Mouse (Mus musculus): ENCODE data around the gene Spata20. TPM values are rescaled to one million over a fixed set of nuclear protein-coding genes. Genes with fewer than 3 reads are reported as not detected.
A peak's percentile ranks its signal among the peaks of the same experiment; 100 is the strongest.

Spata20 gene
- polyA plus RNA-seq, 1 experiment from 2014 or later = not detected

GRCm38 (mm10) chr11:94498093-94498996 lies 12.4 kb upstream of the Spata20 start:
- Histone ChIP-seq H3K27me3 (replicated peaks) (peaks cover 22% of the 10 kb centered on the region; the same call in 1 of the 2 replicates), H3K9me3 (replicated peaks) (no peaks in the 10 kb centered on the region), H3K4me1 (replicated peaks) (peaks cover 52% of the 10 kb centered on the region), H3K36me3 (peaks cover 15% of the 10 kb centered on the region), H3K27ac (ENCODE audit: poor library complexity, severe bottlenecking) (peak overlapping the region; percentile 90), H3K4me3 (peak overlapping the region; percentile 54), H3K9ac (peak overlapping the region; percentile 73), H3K4me2 (peak overlapping the region; percentile 78)
- 20% methylated on average over 19 of the region's 19 CpGs for WGBS
- ATAC-seq (ENCODE audit: insufficient number of reproducible peaks, low FRiP score) = no peak; the same call in 1 of the 2 replicates

GRCm38 (mm10) chr11:94495415-94495814 lies 9.4 kb upstream of the Spata20 start:
- H3K9me3 ChIP-seq (replicated peaks) = no peaks in the 10 kb centered on the region
- peaks cover 60% of the 10 kb centered on the region for H3K4me1 ChIP-seq (replicated peaks)
- H3K27me3 ChIP-seq (replicated peaks) = peaks cover 37% of the 10 kb centered on the region
- no peak overlapping the region for H3K9ac ChIP-seq
- H3K4me2 ChIP-seq = no peak overlapping the region
- no peak for ATAC-seq (ENCODE audit: insufficient number of reproducible peaks, low FRiP score)
- peaks cover 29% of the 10 kb centered on the region for H3K36me3 ChIP-seq
- no peak overlapping the region for H3K4me3 ChIP-seq
- 40% methylated on average over 3 of the region's 3 CpGs for WGBS
- H3K27ac ChIP-seq (ENCODE audit: poor library complexity, severe bottlenecking) = peak overlapping the region; percentile 78

GRCm38 (mm10) chr11:94491749-94492099 lies 5.7 kb upstream of the Spata20 start:
- Histone ChIP-seq H3K9me3 (replicated peaks) (no peaks in the 10 kb centered on the region), H3K4me3 (peak overlapping the region; percentile 49), H3K4me2 (peak overlapping the region; percentile 76), H3K9ac (peak overlapping the region; percentile 76; the same call in 1 of the 2 replicates), H3K4me1 (replicated peaks) (peaks cover 31% of the 10 kb centered on the region), H3K36me3 (peaks cover 29% of the 10 kb centered on the region), H3K27ac (ENCODE audit: poor library complexity, severe bottlenecking) (no peak overlapping the region), H3K27me3 (replicated peaks) (peaks cover 66% of the 10 kb centered on the region)
- 50% methylated on average over 7 of the region's 7 CpGs for WGBS
- no peak for ATAC-seq (ENCODE audit: insufficient number of reproducible peaks, low FRiP score)

GRCm38 (mm10) chr11:94491035-94491748 lies 5.2 kb upstream of the Spata20 start:
- H3K27ac ChIP-seq (ENCODE audit: poor library complexity, severe bottlenecking) = no peak overlapping the region
- H3K9me3 ChIP-seq (replicated peaks) = no peaks in the 10 kb centered on the region
- peak; percentile 37; the same call in 1 of the 2 replicates for ATAC-seq (ENCODE audit: insufficient number of reproducible peaks, low FRiP score)
- H3K4me3 ChIP-seq = peak overlapping the region; percentile 49
- H3K36me3 ChIP-seq = peaks cover 27% of the 10 kb centered on the region
- peak overlapping the region; percentile 76 for H3K9ac ChIP-seq
- H3K27me3 ChIP-seq (replicated peaks) = peaks cover 70% of the 10 kb centered on the region
- 9% methylated on average over 55 of the region's 55 CpGs for WGBS
- H3K4me1 ChIP-seq (replicated peaks) = peaks cover 30% of the 10 kb centered on the region
- peak overlapping the region; percentile 76 for H3K4me2 ChIP-seq

- H3K36me3 ChIP-seq = peaks cover 21% of the 10 kb centered on the region; the same call in 1 of the 2 replicates
- H3K4me1 ChIP-seq (replicated peaks) = peaks cover 15% of the 10 kb centered on the region
- H3K27me3 ChIP-seq (replicated peaks) = peaks cover 81% of the 10 kb centered on the region
- 0 out of 2 replicates have a peak overlapping the region, but pooled peaks have one; percentile 2 for H3K9ac ChIP-seq
- H3K9me3 ChIP-seq (replicated peaks) = no peaks in the 10 kb centered on the region
- H3K4me2 ChIP-seq = no peak overlapping the region
- 64% methylated on average over 4 of the region's 4 CpGs for WGBS
- H3K4me3 ChIP-seq = no peak overlapping the region
- no peak for ATAC-seq (ENCODE audit: insufficient number of reproducible peaks, low FRiP score)
- H3K27ac ChIP-seq (ENCODE audit: poor library complexity, severe bottlenecking) = no peak overlapping the region
Measured at GRCm38 (mm10) chr11:94489745-94490144, 3.8 kb upstream of the Spata20 start.

DNA sequence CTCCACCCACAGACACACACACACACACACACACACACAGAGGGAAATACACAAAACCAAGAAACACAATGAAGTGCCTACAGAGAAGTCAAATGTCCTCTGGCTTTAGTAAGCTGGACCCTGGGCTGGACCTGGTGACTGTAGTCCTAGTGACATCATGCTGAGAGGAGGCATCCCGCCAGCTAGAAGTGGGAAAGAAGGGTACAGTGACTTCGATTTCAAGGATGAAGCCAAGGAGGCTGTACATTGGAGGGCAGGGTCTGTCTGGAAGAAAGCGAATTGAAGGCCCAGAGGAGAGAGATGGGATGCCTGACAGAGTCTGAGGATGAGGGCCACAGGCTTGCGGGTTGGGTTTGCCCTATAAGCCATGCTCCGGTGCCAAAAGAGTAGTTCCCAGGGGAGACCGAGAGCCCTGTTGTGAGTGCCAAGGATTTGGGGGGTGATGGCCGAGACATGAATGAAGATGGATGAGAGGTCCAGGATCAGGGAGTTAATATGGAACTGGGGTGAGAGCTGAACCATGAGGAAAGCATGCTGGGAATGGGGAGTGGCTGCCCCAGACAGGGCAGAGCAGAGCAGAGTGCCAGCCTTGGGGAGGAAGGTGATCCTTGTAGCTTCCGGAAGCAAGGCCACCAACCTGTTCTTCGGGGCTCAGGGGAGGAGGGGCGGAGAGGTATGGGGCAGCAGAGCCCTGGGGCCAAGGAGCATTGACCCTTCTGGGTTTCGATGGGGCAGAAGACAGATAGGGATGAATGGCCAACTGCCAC lies 3.0 kb upstream of the Spata20 start:
- H3K4me3 ChIP-seq = no peak overlapping the region
- H3K27ac ChIP-seq (ENCODE audit: poor library complexity, severe bottlenecking) = no peak overlapping the region
- no peak for ATAC-seq (ENCODE audit: insufficient number of reproducible peaks, low FRiP score)
- no peak overlapping the region for H3K9ac ChIP-seq
- no peaks in the 10 kb centered on the region for H3K9me3 ChIP-seq (replicated peaks)
- peaks cover 20% of the 10 kb centered on the region; the same call in 1 of the 2 replicates for H3K36me3 ChIP-seq
- no peak overlapping the region for H3K4me2 ChIP-seq
- WGBS = 87% methylated on average over 11 of the region's 11 CpGs
- H3K27me3 ChIP-seq (replicated peaks) = peaks cover 87% of the 10 kb centered on the region
- peaks cover 11% of the 10 kb centered on the region for H3K4me1 ChIP-seq (replicated peaks)

GRCm38 (mm10) chr11:94485223-94485622 lies 756 bp downstream of the Spata20 start:
- Histone ChIP-seq H3K9ac (no peak overlapping the region), H3K4me1 (replicated peaks) (no peaks in the 10 kb centered on the region), H3K36me3 (no peaks in the 10 kb centered on the region), H3K9me3 (replicated peaks) (no peaks in the 10 kb centered on the region), H3K4me2 (no peak overlapping the region), H3K4me3 (no peak overlapping the region), H3K27ac (ENCODE audit: poor library complexity, severe bottlenecking) (no peak overlapping the region), H3K27me3 (replicated peaks) (peaks cover 67% of the 10 kb centered on the region)
- ATAC-seq (ENCODE audit: insufficient number of reproducible peaks, low FRiP score) = no peak
- WGBS = 73% methylated on average over 5 of the region's 5 CpGs

GRCm38 (mm10) chr11:94484636-94485035 lies 1.3 kb downstream of the Spata20 start:
- Histone ChIP-seq H3K9ac (no peak overlapping the region), H3K27me3 (replicated peaks) (peaks cover 68% of the 10 kb centered on the region), H3K27ac (ENCODE audit: poor library complexity, severe bottlenecking) (no peak overlapping the region), H3K36me3 (no peaks in the 10 kb centered on the region), H3K4me3 (no peak overlapping the region), H3K4me1 (replicated peaks) (no peaks in the 10 kb centered on the region), H3K4me2 (no peak overlapping the region), H3K9me3 (replicated peaks) (no peaks in the 10 kb centered on the region)
- ATAC-seq (ENCODE audit: insufficient number of reproducible peaks, low FRiP score) = no peak
- WGBS = 79% methylated on average over 9 of the region's 9 CpGs

- peaks cover 69% of the 10 kb centered on the region for H3K27me3 ChIP-seq (replicated peaks)
- H3K9ac ChIP-seq = no peak overlapping the region
- H3K27ac ChIP-seq (ENCODE audit: poor library complexity, severe bottlenecking) = no peak overlapping the region
- no peaks in the 10 kb centered on the region for H3K9me3 ChIP-seq (replicated peaks)
- H3K36me3 ChIP-seq = no peaks in the 10 kb centered on the region
- H3K4me2 ChIP-seq = no peak overlapping the region
- no peaks in the 10 kb centered on the region for H3K4me1 ChIP-seq (replicated peaks)
- WGBS = 77% methylated on average over 14 of the region's 14 CpGs
- H3K4me3 ChIP-seq = no peak overlapping the region
- no peak for ATAC-seq (ENCODE audit: insufficient number of reproducible peaks, low FRiP score)
Measured at GRCm38 (mm10) chr11:94483921-94484320, 2.1 kb downstream of the Spata20 start.

DNA sequence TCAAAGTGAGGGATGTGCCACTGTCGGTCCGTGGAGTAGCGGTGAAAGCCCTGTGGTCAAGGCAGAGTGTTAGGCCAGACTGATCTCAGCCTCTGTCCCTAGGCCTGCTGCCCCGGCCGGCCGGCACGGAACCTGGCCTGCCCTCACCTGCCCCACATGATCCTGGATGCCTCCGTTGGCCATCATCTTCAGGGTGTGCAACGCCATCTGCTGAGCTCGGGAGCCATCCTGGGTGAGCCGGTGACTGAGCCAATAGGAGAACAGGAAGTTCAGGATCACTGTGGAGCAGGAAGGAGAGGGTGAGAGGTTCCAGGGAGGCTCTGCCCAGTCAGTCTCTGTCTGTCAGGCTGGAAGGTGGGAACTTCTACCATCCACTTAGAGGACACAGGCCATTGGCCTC lies 2.5 kb downstream of the Spata20 start:
- ATAC-seq (ENCODE audit: insufficient number of reproducible peaks, low FRiP score) = no peak
- Histone ChIP-seq H3K4me2 (no peak overlapping the region), H3K9me3 (replicated peaks) (no peaks in the 10 kb centered on the region), H3K9ac (no peak overlapping the region), H3K36me3 (no peaks in the 10 kb centered on the region), H3K27me3 (replicated peaks) (peaks cover 74% of the 10 kb centered on the region), H3K4me1 (replicated peaks) (no peaks in the 10 kb centered on the region), H3K4me3 (no peak overlapping the region), H3K27ac (ENCODE audit: poor library complexity, severe bottlenecking) (no peak overlapping the region)
- WGBS = 70% methylated on average over 11 of the region's 11 CpGs
